Mouse (Mus musculus) limb, embryonic 11.5 days (tissue): ENCODE data around the gene Jsrp1. TPM values are rescaled to one million over a fixed set of nuclear protein-coding genes. Genes with fewer than 3 reads are reported as not detected.

ENCODE experiments used
- ATAC-seq: fragments of 200-750 bp; cut with Nextera tagmentation; 2 replicates; pipeline ENCODE4 v1.8.0; 2017; ENCODE audit warnings: low read depth; ENCODE audit not compliant: insufficient number of reproducible peaks, low FRiP score, low TSS enrichment
- DNase-seq: peaks from one replicate; pipeline ENCODE4 v3.0.0-alpha.2; 2015; ENCODE audit warnings: low spot score
- H3K27ac ChIP-seq: fragments of 300-500 bp; sonication (generic); replicated peaks from 2 replicates; pipeline ENCODE4 v1.5.1; 2014; ENCODE audit warnings: low read depth, mild to moderate bottlenecking, low read length
- H3K27me3 ChIP-seq: fragments of 300-500 bp; sonication (generic); 2 replicates; pipeline ENCODE4 v1.6.1; 2014; ENCODE audit warnings: mild to moderate bottlenecking, low read length, mixed read lengths; ENCODE audit not compliant: control insufficient read depth, insufficient read depth
- H3K36me3 ChIP-seq: fragments of 300-500 bp; sonication (generic); 2 replicates; pipeline ENCODE4 v1.6.1; 2014; ENCODE audit warnings: mild to moderate bottlenecking, low read length, moderate library complexity, mixed read lengths; ENCODE audit not compliant: control insufficient read depth, insufficient read depth
- H3K4me1 ChIP-seq: fragments of 300-500 bp; sonication (generic); 2 replicates; pipeline ENCODE4 v1.6.1; 2014; ENCODE audit warnings: low read length, mixed read lengths; ENCODE audit not compliant: control insufficient read depth, insufficient read depth
- H3K4me2 ChIP-seq: fragments of 300-500 bp; sonication (generic); 2 replicates; pipeline ENCODE4 v1.6.1; 2014; ENCODE audit warnings: low read depth, mild to moderate bottlenecking, moderate library complexity; ENCODE audit not compliant: severe bottlenecking
- H3K4me3 ChIP-seq: fragments of 300-500 bp; sonication (generic); 2 replicates; pipeline ENCODE4 v1.5.1; 2014; ENCODE audit warnings: low read depth, low read length
- H3K9ac ChIP-seq: fragments of 300-500 bp; sonication (generic); 2 replicates; pipeline ENCODE4 v1.6.1; 2014; ENCODE audit warnings: mild to moderate bottlenecking, low read length
- H3K9me3 ChIP-seq: fragments of 300-500 bp; sonication (generic); 2 replicates; pipeline ENCODE4 v1.6.1; 2016; ENCODE audit warnings: low read length; ENCODE audit not compliant: control insufficient read depth
- WGBS: fragments of 180-500 bp; shearing (Covaris S2); extraction: QIAGEN DNeasy Blood & Tissue Kit; methylation state at CpG from one replicate; pipeline ENCODE4 v1.1.7; 2014; 5-methylcytosine and 5-hydroxymethylcytosine counted together
- polyA plus RNA-seq: library from polyadenylated mRNA; unstranded; fragments of >200 nt; fragmentation: Nextera tagmentation; extraction: Ambion mirVana; gene quantifications from 2 replicates; pipeline ENCODE4 v1.2.1, GENCODE M21; 2014

The Jsrp1 gene
- polyA plus RNA-seq, 1 experiment from 2014 or later: 0.40 TPM

- peaks cover 46% of the 10 kb centered on the region for H3K36me3 ChIP-seq
- H3K9ac ChIP-seq: no peak overlapping the region
- no peaks in the 10 kb centered on the region for H3K9me3 ChIP-seq
- WGBS: 91% methylated on average over 4 of the region's 4 CpGs
- no peak for ATAC-seq
- no peak for DNase-seq
- no peak overlapping the region for H3K4me3 ChIP-seq
- no peaks in the 10 kb centered on the region for H3K4me1 ChIP-seq
- no peak overlapping the region for H3K27ac ChIP-seq
- H3K27me3 ChIP-seq: no peaks in the 10 kb centered on the region
- no peak overlapping the region for H3K4me2 ChIP-seq
Observed at GRCm38 (mm10) chr10:80774981-80775380, 38.3 kb downstream of the Jsrp1 start.

- H3K9ac ChIP-seq: no peak overlapping the region
- no peaks in the 10 kb centered on the region for H3K4me1 ChIP-seq
- H3K27me3 ChIP-seq: no peaks in the 10 kb centered on the region
- no peak overlapping the region for H3K4me2 ChIP-seq
- H3K9me3 ChIP-seq: no peaks in the 10 kb centered on the region
- peaks cover 46% of the 10 kb centered on the region for H3K36me3 ChIP-seq
- H3K4me3 ChIP-seq: no peak overlapping the region
- H3K27ac ChIP-seq: no peak overlapping the region
- DNase-seq (peak; percentile 80), ATAC-seq (peak; percentile 82)
- WGBS: 8% methylated on average over 2 of the region's 2 CpGs
Observed at GRCm38 (mm10) chr10:80774549-80774948, 38.7 kb downstream of the Jsrp1 start.

GRCm38 (mm10) chr10:80773816-80774215, 39.5 kb downstream of the Jsrp1 start:
- no peak overlapping the region for H3K4me2 ChIP-seq
- 0 out of 2 replicates have a peak overlapping the region, but pooled peaks have one; percentile 5 for H3K9ac ChIP-seq
- no peaks in the 10 kb centered on the region for H3K4me1 ChIP-seq
- no peak overlapping the region for H3K4me3 ChIP-seq
- 78% methylated on average over 5 of the region's 5 CpGs for WGBS
- no peaks in the 10 kb centered on the region for H3K27me3 ChIP-seq
- no peaks in the 10 kb centered on the region for H3K9me3 ChIP-seq
- DNase-seq (no peak), ATAC-seq (no peak)
- H3K36me3 ChIP-seq: peaks cover 40% of the 10 kb centered on the region
- no peak overlapping the region for H3K27ac ChIP-seq

- H3K4me3 ChIP-seq: no peak overlapping the region
- H3K4me2 ChIP-seq: no peak overlapping the region
- H3K9ac ChIP-seq: no peak overlapping the region
- H3K27ac ChIP-seq: no peak overlapping the region
- no peaks in the 10 kb centered on the region for H3K9me3 ChIP-seq
- DNase-seq (no peak), ATAC-seq (no peak)
- peaks cover 40% of the 10 kb centered on the region for H3K36me3 ChIP-seq
- 94% methylated on average over 6 of the region's 6 CpGs for WGBS
- H3K4me1 ChIP-seq: no peaks in the 10 kb centered on the region
- H3K27me3 ChIP-seq: no peaks in the 10 kb centered on the region
Observed at GRCm38 (mm10) chr10:80768365-80768764, 44.9 kb downstream of the Jsrp1 start.

GRCm38 (mm10) chr10:80766161-80766815, 47.0 kb downstream of the Jsrp1 start:
- no peak overlapping the region for H3K9ac ChIP-seq
- no peak for ATAC-seq

GRCm38 (mm10) chr10:80765746-80766145, 47.6 kb downstream of the Jsrp1 start:
- DNase-seq (no peak), ATAC-seq (no peak)
- 100% methylated on average over 2 of the region's 2 CpGs for WGBS
- Histone ChIP-seq H3K4me1 (0 out of 2 replicates have a peak, but pooled peaks cover under 1% of the 10 kb centered on the region), H3K27ac (no peak overlapping the region), H3K4me3 (no peak overlapping the region), H3K36me3 (peaks cover 21% of the 10 kb centered on the region), H3K9me3 (no peaks in the 10 kb centered on the region), H3K9ac (no peak overlapping the region), H3K4me2 (no peak overlapping the region), H3K27me3 (no peaks in the 10 kb centered on the region)

More at GRCm38 (mm10) chr10:80766161-80766815, 47.0 kb downstream of the Jsrp1 start:
- Histone ChIP-seq H3K27ac (no peak overlapping the region), H3K4me3 (no peak overlapping the region), H3K27me3 (no peaks in the 10 kb centered on the region), H3K36me3 (peaks cover 26% of the 10 kb centered on the region), H3K9me3 (no peaks in the 10 kb centered on the region), H3K4me2 (no peak overlapping the region), H3K4me1 (no peaks in the 10 kb centered on the region)
- no peak for DNase-seq
- WGBS: 83% methylated on average over 10 of the region's 10 CpGs

- Histone ChIP-seq H3K9ac (no peak overlapping the region), H3K27ac (no peak overlapping the region), H3K4me1 (0 out of 2 replicates have a peak, but pooled peaks cover 3% of the 10 kb centered on the region), H3K27me3 (no peaks in the 10 kb centered on the region), H3K4me2 (no peak overlapping the region), H3K4me3 (no peak overlapping the region), H3K9me3 (no peaks in the 10 kb centered on the region), H3K36me3 (peaks cover 17% of the 10 kb centered on the region)
- DNase-seq: no peak
- no peak for ATAC-seq
- WGBS: 88% methylated on average over 2 of the region's 2 CpGs
Observed at GRCm38 (mm10) chr10:80763502-80763901, 49.8 kb downstream of the Jsrp1 start.

GRCm38 (mm10) chr10:80761821-80762220, 51.5 kb downstream of the Jsrp1 start:
- no peak overlapping the region for H3K27ac ChIP-seq
- H3K9ac ChIP-seq: no peak overlapping the region
- peaks cover 12% of the 10 kb centered on the region for H3K4me1 ChIP-seq
- no peak for ATAC-seq
- H3K36me3 ChIP-seq: peaks cover 8% of the 10 kb centered on the region
- DNase-seq: no peak
- no peak overlapping the region for H3K4me3 ChIP-seq
- H3K4me2 ChIP-seq: no peak overlapping the region
- H3K9me3 ChIP-seq: no peaks in the 10 kb centered on the region
- H3K27me3 ChIP-seq: no peaks in the 10 kb centered on the region
- WGBS: 80% methylated on average over 3 of the region's 3 CpGs
